Mouse (Mus musculus) liver, postnatal 0 days (tissue): ENCODE measurements around the gene Mme. TPM values are rescaled to one million over a fixed set of nuclear protein-coding genes. Genes with fewer than 3 reads are reported as not detected.

ENCODE experiments used
- ATAC-seq: fragments of 200-750 bp; cut with Nextera tagmentation; 2 replicates; pipeline ENCODE4 v1.8.0; 2017; ENCODE audit warnings: mild to moderate bottlenecking, moderate library complexity
- DNase-seq: peaks from one replicate; pipeline ENCODE4 v3.0.0-alpha.2; 2016
- H3K27ac ChIP-seq: fragments of 300-500 bp; sonication (generic); 2 replicates; pipeline ENCODE4 v1.5.1; 2014; ENCODE audit warnings: antibody characterized with exemption, moderate library complexity, mild to moderate bottlenecking, low read depth
- H3K27me3 ChIP-seq: fragments of 300-500 bp; sonication (generic); 2 replicates; pipeline ENCODE4 v1.6.1; 2014; ENCODE audit warnings: low read length, control low read depth, mixed read lengths; ENCODE audit not compliant: insufficient read depth
- H3K36me3 ChIP-seq: fragments of 300-500 bp; sonication (generic); replicated peaks from 2 replicates; pipeline ENCODE4 v1.6.1; 2014; ENCODE audit warnings: mild to moderate bottlenecking, control low read depth, low read length, moderate library complexity, mixed read lengths; ENCODE audit not compliant: insufficient read depth
- H3K4me1 ChIP-seq: fragments of 300-500 bp; sonication (generic); 2 replicates; pipeline ENCODE4 v1.6.1; 2014; ENCODE audit warnings: antibody characterized with exemption, mild to moderate bottlenecking, control low read depth; ENCODE audit not compliant: insufficient read depth
- H3K4me2 ChIP-seq: fragments of 300-500 bp; sonication (generic); 2 replicates; pipeline ENCODE4 v1.6.1; 2014; ENCODE audit warnings: low read depth, mild to moderate bottlenecking, low read length, moderate library complexity, mixed read lengths
- H3K4me3 ChIP-seq: fragments of 300-500 bp; sonication (generic); 2 replicates; pipeline ENCODE4 v1.5.1; 2014; ENCODE audit warnings: low read depth, low read length
- H3K9ac ChIP-seq: fragments of 300-500 bp; sonication (generic); replicated peaks from 2 replicates; pipeline ENCODE4 v1.6.1; 2014; ENCODE audit warnings: mild to moderate bottlenecking, moderate library complexity
- H3K9me3 ChIP-seq: fragments of 300-500 bp; sonication (generic); 2 replicates; pipeline ENCODE4 v1.6.1; 2016; ENCODE audit warnings: mild to moderate bottlenecking, control low read depth, low read length, mixed read lengths
- CTCF ChIP-seq: sonication (generic); IDR thresholded peaks from 2 replicates; pipeline ENCODE4 v1.5.1; 2016; ENCODE audit warnings: antibody characterized with exemption, low read depth
- EP300 ChIP-seq: IDR thresholded peaks from 2 replicates; pipeline ENCODE4 v1.6.1; 2016; ENCODE audit warnings: antibody characterized with exemption, low read depth, mild to moderate bottlenecking
- WGBS: fragments of 180-500 bp; shearing (Covaris S2); extraction: QIAGEN DNeasy Blood & Tissue Kit; methylation state at CpG from one replicate; pipeline ENCODE4 v1.1.7; 2014; ENCODE audit not compliant: insufficient replicate concordance; 5-methylcytosine and 5-hydroxymethylcytosine counted together
- polyA plus RNA-seq: library from polyadenylated mRNA; unstranded; fragments of >200 nt; fragmentation: Nextera tagmentation; extraction: Ambion mirVana; gene quantifications from 2 replicates; pipeline ENCODE4 v1.2.1, GENCODE M21; 2015

Gene Mme
- polyA plus RNA-seq, 1 experiment from 2014 or later: 0.06 TPM

DNA sequence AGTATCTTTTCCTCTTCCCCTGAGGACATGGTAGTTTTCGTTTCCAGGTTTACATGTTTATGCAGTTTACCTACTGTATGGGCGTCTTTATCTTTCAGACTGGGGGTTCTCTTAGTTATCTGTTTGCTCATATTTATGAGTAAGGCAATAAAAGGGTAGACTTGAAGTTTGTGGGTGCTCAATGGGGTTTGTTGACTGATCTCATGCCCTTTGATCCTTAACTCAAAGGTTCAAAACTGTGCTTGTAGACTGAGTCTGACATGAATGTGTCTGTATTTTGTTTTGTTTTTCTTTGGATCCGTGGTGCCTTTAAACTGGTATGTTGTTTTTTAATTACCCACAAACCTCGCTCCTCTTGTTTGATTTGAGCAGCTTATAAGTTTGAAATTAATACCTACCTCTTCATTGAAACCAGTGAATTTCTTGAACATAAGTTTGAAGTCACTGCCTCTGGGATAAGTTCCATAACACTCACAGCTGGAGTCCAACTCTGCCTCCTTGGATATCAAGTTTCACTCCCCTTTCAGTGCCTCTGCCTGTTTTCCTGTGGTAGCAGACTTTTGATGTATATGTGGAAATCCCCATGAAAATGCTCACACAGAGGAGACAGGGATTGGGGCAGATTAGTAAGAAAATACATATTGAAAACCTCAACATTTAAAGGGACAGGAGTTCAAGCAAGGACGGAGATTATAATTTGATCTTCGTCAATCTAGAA lies 171.0 kb downstream of the Mme start:
- Histone ChIP-seq H3K9ac (no peak overlapping the region), H3K4me3 (no peak overlapping the region), H3K27me3 (no peaks in the 10 kb centered on the region), H3K9me3 (no peaks in the 10 kb centered on the region), H3K36me3 (no peaks in the 10 kb centered on the region), H3K4me2 (no peak overlapping the region), H3K27ac (no peak overlapping the region), H3K4me1 (no peaks in the 10 kb centered on the region)
- 60% methylated on average over 6 of the region's 6 CpGs for WGBS
- DNase-seq (no peak), ATAC-seq (no peak)
- TF ChIP-seq CTCF (no peak), EP300 (no peak)

DNA sequence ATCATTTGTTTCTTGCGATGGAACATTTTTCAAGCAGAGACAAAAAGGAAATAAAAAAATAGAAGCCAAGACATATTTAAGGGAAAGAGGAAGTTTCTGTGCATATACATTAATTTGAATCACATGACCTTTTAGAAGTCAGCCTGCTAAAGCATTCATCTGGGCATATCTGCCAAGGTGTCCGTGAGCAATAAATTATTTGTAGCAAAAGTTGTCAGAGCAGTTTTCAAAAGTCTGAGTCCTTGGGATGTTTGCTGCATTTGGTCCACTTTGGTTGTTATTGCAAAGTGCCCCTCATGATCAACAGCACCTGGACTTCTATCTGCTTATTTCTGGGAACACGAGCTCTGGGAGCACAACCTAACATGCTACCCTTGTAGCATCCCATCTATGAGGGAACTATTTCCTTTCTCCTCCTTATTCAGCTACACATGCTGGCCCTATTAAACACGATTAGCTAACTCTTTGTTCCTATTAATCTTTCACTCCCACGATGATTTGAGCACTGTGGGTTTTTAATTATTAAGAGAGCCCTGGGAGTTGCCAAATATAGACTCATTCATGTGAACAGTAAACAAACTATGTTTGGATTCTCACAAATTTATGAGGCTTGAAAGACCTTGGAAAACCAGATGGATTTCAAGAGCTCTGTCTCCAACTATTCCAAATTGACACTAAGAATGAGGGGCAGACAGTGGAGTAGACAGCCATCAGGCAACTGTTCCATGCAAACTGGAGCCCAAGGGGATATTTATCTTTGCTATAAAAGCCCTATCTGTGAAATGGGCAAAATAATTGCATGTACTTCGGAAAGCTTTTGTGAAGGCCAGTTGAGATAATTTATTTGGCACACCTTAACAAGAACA lies 171.9 kb downstream of the Mme start:
- no peak overlapping the region for H3K4me2 ChIP-seq
- H3K36me3 ChIP-seq: no peaks in the 10 kb centered on the region
- no peak for DNase-seq
- H3K4me3 ChIP-seq: no peak overlapping the region
- H3K27ac ChIP-seq: no peak overlapping the region
- no peak for ATAC-seq
- no peak overlapping the region for H3K9ac ChIP-seq
- no peaks in the 10 kb centered on the region for H3K9me3 ChIP-seq
- TF ChIP-seq EP300: no peak
- TF ChIP-seq CTCF: no peak
- H3K27me3 ChIP-seq: no peaks in the 10 kb centered on the region
- WGBS: 63% methylated on average over 6 of the region's 6 CpGs
- H3K4me1 ChIP-seq: no peaks in the 10 kb centered on the region

DNA sequence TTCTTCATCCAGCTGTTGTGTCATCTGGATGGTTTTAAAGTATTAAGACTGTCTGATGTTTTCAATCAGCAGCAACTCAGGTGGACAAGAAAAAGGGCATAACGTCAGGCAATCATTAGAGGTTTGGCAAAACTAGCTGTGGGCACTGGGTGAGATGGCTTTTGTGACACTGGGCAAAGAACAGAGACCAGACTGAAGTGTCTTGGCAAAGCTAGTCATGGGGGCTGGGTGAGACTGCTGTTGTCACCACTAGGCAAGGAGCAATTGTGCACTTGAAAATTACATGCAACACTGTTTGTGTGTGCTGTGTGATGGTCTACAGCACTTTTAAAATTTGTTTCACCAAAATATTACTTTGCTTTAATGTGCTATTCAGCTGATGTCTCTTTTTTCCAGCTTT lies 175.9 kb downstream of the Mme start:
- Histone ChIP-seq H3K4me1 (no peaks in the 10 kb centered on the region), H3K4me2 (no peak overlapping the region), H3K36me3 (no peaks in the 10 kb centered on the region), H3K9ac (no peak overlapping the region), H3K27ac (no peak overlapping the region), H3K9me3 (no peaks in the 10 kb centered on the region), H3K4me3 (no peak overlapping the region), H3K27me3 (no peaks in the 10 kb centered on the region)
- 74% methylated on average over 1 of the region's 1 CpGs for WGBS
- DNase-seq: no peak
- no peak for TF ChIP-seq EP300
- TF ChIP-seq CTCF: no peak
- ATAC-seq: no peak

- ATAC-seq (no peak), DNase-seq (no peak)
- TF ChIP-seq CTCF: no peak
- no peak for TF ChIP-seq EP300
- Histone ChIP-seq H3K27me3 (no peaks in the 10 kb centered on the region), H3K36me3 (no peaks in the 10 kb centered on the region), H3K4me2 (no peak overlapping the region), H3K9ac (no peak overlapping the region), H3K27ac (no peak overlapping the region), H3K9me3 (no peaks in the 10 kb centered on the region), H3K4me1 (no peaks in the 10 kb centered on the region), H3K4me3 (no peak overlapping the region)
Observed at GRCm38 (mm10) chr3:63417758-63418157, 176.4 kb downstream of the Mme start.

GRCm38 (mm10) chr3:63423552-63423951 lies 182.2 kb downstream of the Mme start:
- H3K4me3 ChIP-seq: no peak overlapping the region
- ATAC-seq (no peak), DNase-seq (no peak)

More at GRCm38 (mm10) chr3:63423552-63423951, 182.2 kb downstream of the Mme start:
- no peaks in the 10 kb centered on the region for H3K4me1 ChIP-seq
- H3K9me3 ChIP-seq: no peaks in the 10 kb centered on the region
- TF ChIP-seq EP300 (no peak), CTCF (no peak)
- H3K27ac ChIP-seq: no peak overlapping the region
- H3K4me2 ChIP-seq: no peak overlapping the region
- H3K36me3 ChIP-seq: no peaks in the 10 kb centered on the region
- H3K9ac ChIP-seq: no peak overlapping the region
- H3K27me3 ChIP-seq: no peaks in the 10 kb centered on the region

Other genes with a start within 250 kb of the Mme start
- gene Gm34302, start 242.3 kb downstream of the Mme start, polyA plus RNA-seq: not detected in 2 replicates